Mouse (Mus musculus): ENCODE results near the gene Sorbs1.
A peak's percentile ranks its signal among the peaks of the same experiment; 100 is the strongest.

The Sorbs1 gene

GRCm38 (mm10) chr19:40404582-40404981, 109.0 kb downstream of the Sorbs1 start:
- DNase-seq, result no peak

- DNase-seq, result no peak
These were observed 109.6 kb downstream of the Sorbs1 start for GRCm38 (mm10) chr19:40403999-40404398.

GRCm38 (mm10) chr19:40402155-40402963, 111.2 kb downstream of the Sorbs1 start:
- DNase-seq, result no peak

GRCm38 (mm10) chr19:40401213-40401612, 112.4 kb downstream of the Sorbs1 start:
- peak in 1 of 2 experiments; percentile 54 for DNase-seq

- DNase-seq, result no peak
These were observed 113.1 kb downstream of the Sorbs1 start for GRCm38 (mm10) chr19:40400426-40401030.

GRCm38 (mm10) chr19:40395757-40396661, 117.6 kb downstream of the Sorbs1 start:
- peak; percentile 87 to 93 for DNase-seq

- no peak for DNase-seq
These were observed 118.3 kb downstream of the Sorbs1 start for GRCm38 (mm10) chr19:40395321-40395695.

GRCm38 (mm10) chr19:40394555-40395320, 118.8 kb downstream of the Sorbs1 start:
- DNase-seq, result peak in 1 of 2 experiments; percentile 46

GRCm38 (mm10) chr19:40392795-40393392, 120.7 kb downstream of the Sorbs1 start:
- DNase-seq, result no peak

GRCm38 (mm10) chr19:40391469-40391868, 122.1 kb downstream of the Sorbs1 start:
- DNase-seq, result peak; percentile 92 to 94

GRCm38 (mm10) chr19:40386916-40387315, 126.7 kb downstream of the Sorbs1 start:
- DNase-seq, result no peak

- DNase-seq, result no peak
These were observed 128.2 kb downstream of the Sorbs1 start for GRCm38 (mm10) chr19:40385334-40385733.

GRCm38 (mm10) chr19:40383931-40384330, 129.6 kb downstream of the Sorbs1 start:
- peak in 1 of 2 experiments; percentile 40 for DNase-seq

GRCm38 (mm10) chr19:40380656-40381055, 132.9 kb downstream of the Sorbs1 start:
- peak in 1 of 2 experiments; percentile 32 for DNase-seq

- DNase-seq, result peak in 1 of 2 experiments; percentile 39
These were observed 133.6 kb downstream of the Sorbs1 start for GRCm38 (mm10) chr19:40380005-40380404.

- no peak for DNase-seq
These were observed 134.5 kb downstream of the Sorbs1 start for GRCm38 (mm10) chr19:40379081-40379480.

GRCm38 (mm10) chr19:40377632-40378031, 135.9 kb downstream of the Sorbs1 start:
- DNase-seq, result peak; percentile 58 to 67

- peak in 1 of 2 experiments; percentile 53 for DNase-seq
These were observed 136.9 kb downstream of the Sorbs1 start for GRCm38 (mm10) chr19:40376566-40377281.

- no peak for DNase-seq
These were observed 138.9 kb downstream of the Sorbs1 start for GRCm38 (mm10) chr19:40374720-40375119.

GRCm38 (mm10) chr19:40372679-40373078, 140.9 kb downstream of the Sorbs1 start:
- no peak for DNase-seq

- no peak for DNase-seq
These were observed 141.7 kb downstream of the Sorbs1 start for GRCm38 (mm10) chr19:40371866-40372265.

Data from cerebellum, postnatal 14 days (tissue).